Mouse (Mus musculus) Patski (cell line): ENCODE results near the gene Acvr1b. TPM values are rescaled to one million over a fixed set of nuclear protein-coding genes. Genes with fewer than 3 reads are reported as not detected.

Source experiments
- ATAC-seq: fragments of 100-300 bp; one replicate; pipeline ENCODE4 v1.8.0; 2021
- CTCF ChIA-PET: fragments of 350-600 bp; sonication (Branson Sonifier 250); formaldehyde crosslinking; loops from one replicate; lab custom pipeline; 2022; ENCODE audit warnings: inconsistent platforms; lab: Charles Lee
- POLR2A ChIA-PET: fragments of 350-600 bp; sonication (Branson Sonifier 250); formaldehyde crosslinking; loops from one replicate; lab custom pipeline; 2022; ENCODE audit warnings: antibody characterized with exemption, inconsistent platforms; lab: Charles Lee
- DNase-seq: peaks from one replicate; pipeline ENCODE4 v3.0.0-alpha.2; 2011; ENCODE audit warnings: low read depth, low spot score
- H3K27me3 ChIP-seq: fragments of 371-371 bp; one replicate; pipeline ENCODE4 v1.5.1; 2021
- CTCF ChIP-seq: fragments of 100-300 bp; IDR thresholded peaks from one replicate; pipeline ENCODE4 v1.5.1; 2021
- in situ Hi-C: fragments of 300-500 bp; cut with MboI; formaldehyde crosslinking; loops from 3 replicates; pipeline ENCODE4 v1.11.1; 2018; ENCODE audit warnings: low pct_unique_long_range_greater_than_20kb, mixed read lengths
- polyA plus RNA-seq: library from polyadenylated mRNA; unstranded; gene quantifications from one replicate; pipeline ENCODE4 v1.2.3, GENCODE M21; 2021

The Acvr1b gene
- polyA plus RNA-seq, 1 experiment from 2014 or later: 31.1 TPM

DNA sequence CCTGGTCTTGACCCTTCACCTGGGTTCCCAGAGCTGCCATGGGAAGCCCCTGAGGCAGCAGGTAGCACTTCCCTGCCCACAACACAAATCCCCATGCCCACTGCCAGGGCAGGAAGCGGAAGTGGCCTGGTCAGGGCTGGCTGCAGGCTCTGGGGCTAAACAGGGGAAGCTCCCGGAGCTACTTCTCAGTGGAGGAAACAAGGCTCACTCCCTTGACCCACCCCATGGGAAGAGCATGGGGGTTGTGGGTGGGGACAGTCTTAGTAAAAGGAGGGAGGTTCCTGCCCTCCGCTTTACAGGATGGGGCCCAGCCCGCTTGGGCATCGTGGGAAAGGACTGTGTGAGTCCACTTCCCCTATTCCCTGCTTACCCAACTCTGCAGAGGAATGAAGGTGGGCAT, 88.6 kb downstream of the Acvr1b start:
- ChIA-PET CTCF (interaction anchor here (2.0 kb wide), 1 partner anchor 20 kb away, joined by 6 read pairs; no protein-coding TSS in a partner anchor), POLR2A (interaction anchor here (1.5 kb wide), 1 partner anchor 16 kb away, joined by 3 read pairs; no protein-coding TSS in a partner anchor)
- ATAC-seq (no peak), DNase-seq (no peak)
- in situ Hi-C loops: no loop called here
- no peaks in the 10 kb centered on the region for H3K27me3 ChIP-seq
- no peak for TF ChIP-seq CTCF

Other genes with a start within 250 kb of the Acvr1b start
- 0.08 TPM for gene Gm47841, start 126.7 kb upstream of the Acvr1b start, polyA plus RNA-seq
- 5.7 TPM for gene Fignl2, start 95.5 kb upstream of the Acvr1b start, polyA plus RNA-seq
- gene Ankrd33, start 58.3 kb upstream of the Acvr1b start, polyA plus RNA-seq: not detected
- not detected for gene Acvrl1, start 45.5 kb upstream of the Acvr1b start, polyA plus RNA-seq
- gene Grasp, start 50.1 kb downstream of the Acvr1b start, polyA plus RNA-seq: 6.8 TPM
- gene Nr4a1, start 80.2 kb downstream of the Acvr1b start, polyA plus RNA-seq: 2.2 TPM
- gene Atg101, start 110.2 kb downstream of the Acvr1b start, polyA plus RNA-seq: 48.6 TPM
- gene 6030408B16Rik, start 119.1 kb downstream of the Acvr1b start, polyA plus RNA-seq: not detected
- 16.7 TPM for gene Krt80, start 196.1 kb downstream of the Acvr1b start, polyA plus RNA-seq
- 5.1 TPM for gene Krt7, start 237.0 kb downstream of the Acvr1b start, polyA plus RNA-seq